Mouse (Mus musculus) neural tube, embryonic 15.5 days (tissue): ENCODE measurements around the gene Agr3. TPM values are rescaled to one million over a fixed set of nuclear protein-coding genes. Genes with fewer than 3 reads are reported as not detected.
A peak's percentile ranks its signal among the peaks of the same experiment; 100 is the strongest.

Experiments
- ATAC-seq: fragments of 200-750 bp; cut with Nextera tagmentation; 2 replicates; pipeline ENCODE4 v1.8.0; 2017; ENCODE audit warnings: mild to moderate bottlenecking, moderate TSS enrichment, moderate library complexity; ENCODE audit not compliant: low FRiP score
- H3K27ac ChIP-seq: fragments of 300-500 bp; sonication (generic); replicated peaks from 2 replicates; pipeline ENCODE4 v1.5.1; 2015; ENCODE audit warnings: mild to moderate bottlenecking, inconsistent platforms
- H3K27me3 ChIP-seq: fragments of 300-500 bp; sonication (generic); replicated peaks from 2 replicates; pipeline ENCODE4 v1.6.1; 2015; ENCODE audit warnings: inconsistent platforms
- H3K36me3 ChIP-seq: fragments of 300-500 bp; sonication (generic); 2 replicates; pipeline ENCODE4 v1.6.1; 2015; ENCODE audit warnings: inconsistent platforms
- H3K4me1 ChIP-seq: fragments of 300-500 bp; sonication (generic); 2 replicates; pipeline ENCODE4 v1.6.1; 2015; ENCODE audit warnings: inconsistent platforms
- H3K4me2 ChIP-seq: fragments of 300-500 bp; sonication (generic); 2 replicates; pipeline ENCODE4 v1.6.1; 2015; ENCODE audit warnings: inconsistent platforms, mild to moderate bottlenecking, moderate library complexity
- H3K4me3 ChIP-seq: fragments of 300-500 bp; sonication (generic); replicated peaks from 2 replicates; pipeline ENCODE4 v1.5.1; 2015; ENCODE audit warnings: mild to moderate bottlenecking, inconsistent platforms
- H3K9ac ChIP-seq: fragments of 300-500 bp; sonication (generic); replicated peaks from 2 replicates; pipeline ENCODE4 v1.6.1; 2015; ENCODE audit warnings: mild to moderate bottlenecking, inconsistent platforms
- H3K9me3 ChIP-seq: fragments of 300-500 bp; sonication (generic); replicated peaks from 2 replicates; pipeline ENCODE4 v1.6.1; 2016; ENCODE audit warnings: inconsistent platforms
- WGBS: fragments of 180-500 bp; shearing (Covaris S2); methylation state at CpG from one replicate; pipeline ENCODE4 v1.1.7; 2015; ENCODE audit warnings: mixed read lengths; 5-methylcytosine and 5-hydroxymethylcytosine counted together
- polyA plus RNA-seq: library from polyadenylated mRNA; unstranded; fragments of >200 nt; fragmentation: Nextera tagmentation; extraction: Ambion mirVana; gene quantifications from 2 replicates; pipeline ENCODE4 v1.2.1, GENCODE M21; 2015

Gene Agr3
- polyA plus RNA-seq, 1 experiment from 2014 or later, result 0.32 TPM

DNA sequence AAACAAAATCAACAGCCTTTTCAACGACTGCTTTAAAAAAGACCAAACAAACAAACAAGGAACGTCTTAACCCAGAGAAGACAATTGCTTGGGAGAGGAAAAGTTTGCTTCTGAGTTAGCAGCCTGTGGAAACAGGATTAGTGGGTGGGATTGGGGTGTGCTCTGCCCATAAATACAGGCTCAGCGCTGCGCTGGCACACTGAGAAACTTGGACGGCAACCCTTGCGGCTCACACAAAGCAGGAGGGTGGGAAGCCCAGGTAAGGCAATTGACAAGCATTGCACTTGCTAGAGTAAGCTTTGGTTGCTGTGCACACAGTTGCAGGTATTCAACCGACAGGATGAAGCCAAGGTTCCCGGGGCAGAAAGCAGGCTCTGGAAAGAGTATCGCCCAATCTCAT lies 67.3 kb downstream of the Agr3 start, which contains the start of gene Agr2:
Gene Agr2 (plus strand): TSS at position 197 of the 400 bp plus-strand sequence.
- no peak within 1 kb of the TSS for H3K9ac ChIP-seq
- H3K4me2 ChIP-seq, result no peak within 1 kb of the TSS
- H3K4me3 ChIP-seq, result no peak within 1 kb of the TSS
- no peak within 1 kb of the TSS for H3K27ac ChIP-seq
- H3K36me3 ChIP-seq, result no peaks in the 10 kb centered on the region
- no peaks in the 10 kb centered on the region for H3K9me3 ChIP-seq
- H3K4me1 ChIP-seq, result peaks cover 8% of the 10 kb centered on the region
- 62% methylated on average over 9 of the region's 9 CpGs for WGBS
- ATAC-seq, result no peak
- no peaks in the 10 kb centered on the region for H3K27me3 ChIP-seq

- Histone ChIP-seq H3K4me3 (no peak overlapping the region), H3K4me1 (peaks cover 13% of the 10 kb centered on the region), H3K4me2 (no peak overlapping the region), H3K36me3 (no peaks in the 10 kb centered on the region), H3K27ac (no peak overlapping the region), H3K9ac (no peak overlapping the region), H3K27me3 (no peaks in the 10 kb centered on the region), H3K9me3 (no peaks in the 10 kb centered on the region)
- no peak for ATAC-seq
- WGBS, result 61% methylated on average over 3 of the region's 3 CpGs
Measured at GRCm38 (mm10) chr12:35993583-35993982, 68.2 kb downstream of the Agr3 start.

DNA sequence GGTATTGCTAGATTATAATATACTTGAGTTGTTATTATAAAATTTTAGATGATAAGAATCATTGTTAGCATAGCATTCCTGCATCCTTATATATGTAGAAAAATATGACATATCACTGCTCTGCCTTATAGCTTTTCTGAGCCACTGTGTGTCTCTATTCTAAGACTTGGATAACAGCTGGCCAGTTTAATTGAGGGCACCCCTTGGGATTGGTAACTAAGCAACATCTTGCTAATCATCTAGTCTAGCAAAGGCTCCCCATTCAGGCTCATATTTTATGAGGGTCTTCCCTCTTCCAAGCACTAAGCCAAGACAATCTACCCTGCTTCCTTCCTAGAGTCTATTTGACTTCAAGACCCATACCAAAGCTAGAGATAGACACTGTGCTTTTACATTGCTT lies 68.7 kb downstream of the Agr3 start:
- H3K27ac ChIP-seq, result 0 out of 2 replicates have a peak overlapping the region, but pooled peaks have one; percentile 37
- H3K9me3 ChIP-seq, result no peaks in the 10 kb centered on the region
- no peak overlapping the region for H3K4me2 ChIP-seq
- H3K36me3 ChIP-seq, result no peaks in the 10 kb centered on the region
- H3K27me3 ChIP-seq, result no peaks in the 10 kb centered on the region
- no peak overlapping the region for H3K4me3 ChIP-seq
- H3K9ac ChIP-seq, result no peak overlapping the region
- peaks cover 13% of the 10 kb centered on the region for H3K4me1 ChIP-seq
- ATAC-seq, result peak; percentile 39; the same call in 1 of the 2 replicates

GRCm38 (mm10) chr12:35995799-35996198 lies 70.4 kb downstream of the Agr3 start:
- no peak for ATAC-seq
- peaks cover 13% of the 10 kb centered on the region for H3K4me1 ChIP-seq
- 31% methylated on average over 5 of the region's 5 CpGs for WGBS
- no peak overlapping the region for H3K27ac ChIP-seq
- no peaks in the 10 kb centered on the region for H3K36me3 ChIP-seq
- no peaks in the 10 kb centered on the region for H3K9me3 ChIP-seq
- no peak overlapping the region for H3K9ac ChIP-seq
- H3K4me3 ChIP-seq, result no peak overlapping the region
- no peaks in the 10 kb centered on the region for H3K27me3 ChIP-seq
- H3K4me2 ChIP-seq, result no peak overlapping the region

Other genes with a start within 250 kb of the Agr3 start
- gene Agr2, start 67.3 kb downstream of the Agr3 start, polyA plus RNA-seq, result 6.1 TPM in 1 of 2 replicates, not detected in the other
- gene Tspan13, start 116.9 kb downstream of the Agr3 start, polyA plus RNA-seq, result 380 and 441 TPM in 2 replicates
- 73.9 and 80.3 TPM in 2 replicates for gene Ankmy2, start 231.5 kb downstream of the Agr3 start, polyA plus RNA-seq
- 346 and 378 TPM in 2 replicates for gene Bzw2, start 232.5 kb downstream of the Agr3 start, polyA plus RNA-seq